Mouse (Mus musculus): ENCODE data around the gene Fmo3. TPM values are rescaled to one million over a fixed set of nuclear protein-coding genes. Genes with fewer than 3 reads are reported as not detected.

Gene Fmo3
- polyA plus RNA-seq (2016; fragmentation: Nextera tagmentation; extraction: Ambion mirVana) = not detected in 2 replicates

GRCm38 (mm10) chr1:162984428-162984827 is at the start of gene Fmo3:
Gene Fmo3 (minus strand): TSS chr1:162984528.
- no peak for DNase-seq (ENCODE audit: low spot score)
- Histone ChIP-seq H3K4me3 (no peak within 1 kb of the TSS), H3K27ac (no peak within 1 kb of the TSS), H3K4me1 (replicated peaks) (no peaks in the 10 kb centered on the region), H3K27me3 (ENCODE audit: insufficient read depth, poor library complexity, severe bottlenecking) (no peaks in the 10 kb centered on the region), H3K36me3 (no peaks in the 10 kb centered on the region), H3K9me3 (no peaks in the 10 kb centered on the region)
- 76% methylated on average over 1 of the region's 1 CpGs for WGBS

- no peaks in the 10 kb centered on the region for H3K9me3 ChIP-seq
- no peak overlapping the region for H3K27ac ChIP-seq
- no peaks in the 10 kb centered on the region for H3K36me3 ChIP-seq
- no peak for DNase-seq (ENCODE audit: low spot score)
- H3K27me3 ChIP-seq (ENCODE audit: insufficient read depth, poor library complexity, severe bottlenecking) = no peaks in the 10 kb centered on the region
- no peaks in the 10 kb centered on the region for H3K4me1 ChIP-seq (replicated peaks)
- no peak overlapping the region for H3K4me3 ChIP-seq
Observed at GRCm38 (mm10) chr1:163023075-163023474, 38.7 kb upstream of the Fmo3 start.

- no peak overlapping the region for H3K27ac ChIP-seq
- no peak overlapping the region for H3K4me3 ChIP-seq
- H3K4me1 ChIP-seq (replicated peaks) = no peaks in the 10 kb centered on the region
- DNase-seq (ENCODE audit: low spot score) = no peak
- no peaks in the 10 kb centered on the region for H3K36me3 ChIP-seq
- no peaks in the 10 kb centered on the region for H3K27me3 ChIP-seq (ENCODE audit: insufficient read depth, poor library complexity, severe bottlenecking)
- 78% methylated on average over 3 of the region's 3 CpGs for WGBS
- H3K9me3 ChIP-seq = no peaks in the 10 kb centered on the region
Observed at GRCm38 (mm10) chr1:163009220-163009619, 24.9 kb upstream of the Fmo3 start.

GRCm38 (mm10) chr1:163003496-163003895 is 19.2 kb upstream of the Fmo3 start:
- Histone ChIP-seq H3K27ac (no peak overlapping the region), H3K4me3 (no peak overlapping the region), H3K36me3 (no peaks in the 10 kb centered on the region), H3K4me1 (replicated peaks) (no peaks in the 10 kb centered on the region), H3K27me3 (ENCODE audit: insufficient read depth, poor library complexity, severe bottlenecking) (no peaks in the 10 kb centered on the region), H3K9me3 (no peaks in the 10 kb centered on the region)
- 96% methylated on average over 2 of the region's 2 CpGs for WGBS
- DNase-seq (ENCODE audit: low spot score) = no peak

- H3K4me1 ChIP-seq (replicated peaks) = no peaks in the 10 kb centered on the region
- DNase-seq (ENCODE audit: low spot score) = no peak
- no peaks in the 10 kb centered on the region for H3K36me3 ChIP-seq
- H3K9me3 ChIP-seq = no peaks in the 10 kb centered on the region
- 87% methylated on average over 4 of the region's 4 CpGs for WGBS
- H3K27ac ChIP-seq = no peak overlapping the region
- H3K4me3 ChIP-seq = no peak overlapping the region
- H3K27me3 ChIP-seq (ENCODE audit: insufficient read depth, poor library complexity, severe bottlenecking) = no peaks in the 10 kb centered on the region
Observed at GRCm38 (mm10) chr1:163001271-163001829, 17.0 kb upstream of the Fmo3 start.

GRCm38 (mm10) chr1:162987546-162987945 is 3.2 kb upstream of the Fmo3 start:
- no peak for DNase-seq (ENCODE audit: low spot score)
- no peak overlapping the region for H3K4me3 ChIP-seq
- H3K9me3 ChIP-seq = no peaks in the 10 kb centered on the region
- WGBS = 91% methylated on average over 3 of the region's 3 CpGs
- no peak overlapping the region for H3K27ac ChIP-seq
- H3K27me3 ChIP-seq (ENCODE audit: insufficient read depth, poor library complexity, severe bottlenecking) = no peaks in the 10 kb centered on the region
- H3K36me3 ChIP-seq = no peaks in the 10 kb centered on the region
- no peaks in the 10 kb centered on the region for H3K4me1 ChIP-seq (replicated peaks)

GRCm38 (mm10) chr1:162986777-162987176 is 2.4 kb upstream of the Fmo3 start:
- Histone ChIP-seq H3K27ac (no peak overlapping the region), H3K9me3 (no peaks in the 10 kb centered on the region), H3K36me3 (no peaks in the 10 kb centered on the region), H3K4me1 (replicated peaks) (no peaks in the 10 kb centered on the region), H3K27me3 (ENCODE audit: insufficient read depth, poor library complexity, severe bottlenecking) (no peaks in the 10 kb centered on the region), H3K4me3 (no peak overlapping the region)
- no peak for DNase-seq (ENCODE audit: low spot score)
- WGBS = 82% methylated on average over 1 of the region's 1 CpGs

- H3K27ac ChIP-seq = no peak overlapping the region
- no peaks in the 10 kb centered on the region for H3K36me3 ChIP-seq
- no peak overlapping the region for H3K4me3 ChIP-seq
- H3K27me3 ChIP-seq (ENCODE audit: insufficient read depth, poor library complexity, severe bottlenecking) = no peaks in the 10 kb centered on the region
- H3K4me1 ChIP-seq (replicated peaks) = no peaks in the 10 kb centered on the region
- 89% methylated on average over 2 of the region's 2 CpGs for WGBS
- DNase-seq (ENCODE audit: low spot score) = no peak
- H3K9me3 ChIP-seq = no peaks in the 10 kb centered on the region
Observed at GRCm38 (mm10) chr1:162986121-162986748, 1.9 kb upstream of the Fmo3 start.

GRCm38 (mm10) chr1:162963556-162963955 is 20.8 kb downstream of the Fmo3 start:
- no peaks in the 10 kb centered on the region for H3K36me3 ChIP-seq
- no peaks in the 10 kb centered on the region for H3K27me3 ChIP-seq (ENCODE audit: insufficient read depth, poor library complexity, severe bottlenecking)
- DNase-seq (ENCODE audit: low spot score) = no peak
- no peak overlapping the region for H3K27ac ChIP-seq
- no peaks in the 10 kb centered on the region for H3K4me1 ChIP-seq (replicated peaks)
- no peak overlapping the region for H3K4me3 ChIP-seq
- no peaks in the 10 kb centered on the region for H3K9me3 ChIP-seq
- WGBS = 77% methylated on average over 2 of the region's 2 CpGs

- Histone ChIP-seq H3K9me3 (no peaks in the 10 kb centered on the region), H3K4me1 (replicated peaks) (no peaks in the 10 kb centered on the region), H3K27me3 (ENCODE audit: insufficient read depth, poor library complexity, severe bottlenecking) (no peaks in the 10 kb centered on the region), H3K4me3 (no peak overlapping the region), H3K36me3 (no peaks in the 10 kb centered on the region), H3K27ac (no peak overlapping the region)
- WGBS = 84% methylated on average over 1 of the region's 1 CpGs
- no peak for DNase-seq (ENCODE audit: low spot score)
Observed at GRCm38 (mm10) chr1:162957422-162957821, 26.9 kb downstream of the Fmo3 start.

- WGBS = 56% methylated on average over 2 of the region's 2 CpGs
- no peak for DNase-seq (ENCODE audit: low spot score)
Observed at GRCm38 (mm10) chr1:162953079-162953478, 31.2 kb downstream of the Fmo3 start.

GRCm38 (mm10) chr1:162949763-162950162 is 34.6 kb downstream of the Fmo3 start:
- Histone ChIP-seq H3K27ac (no peak overlapping the region), H3K36me3 (no peaks in the 10 kb centered on the region), H3K4me1 (replicated peaks) (0 out of 2 replicates have a peak, but pooled peaks cover 8% of the 10 kb centered on the region), H3K27me3 (ENCODE audit: insufficient read depth, poor library complexity, severe bottlenecking) (no peaks in the 10 kb centered on the region), H3K4me3 (no peak overlapping the region), H3K9me3 (no peaks in the 10 kb centered on the region)
- 95% methylated on average over 1 of the region's 1 CpGs for WGBS
- no peak for DNase-seq (ENCODE audit: low spot score)

More at GRCm38 (mm10) chr1:162953079-162953478, 31.2 kb downstream of the Fmo3 start:
- Histone ChIP-seq H3K9me3 (no peaks in the 10 kb centered on the region), H3K4me1 (replicated peaks) (no peaks in the 10 kb centered on the region), H3K27ac (no peak overlapping the region), H3K4me3 (no peak overlapping the region), H3K36me3 (no peaks in the 10 kb centered on the region), H3K27me3 (ENCODE audit: insufficient read depth, poor library complexity, severe bottlenecking) (no peaks in the 10 kb centered on the region)

GRCm38 (mm10) chr1:162947934-162948333 is 36.4 kb downstream of the Fmo3 start:
- 0 out of 2 replicates have a peak, but pooled peaks cover 8% of the 10 kb centered on the region for H3K4me1 ChIP-seq (replicated peaks)
- no peaks in the 10 kb centered on the region for H3K9me3 ChIP-seq
- no peak overlapping the region for H3K27ac ChIP-seq
- no peak for DNase-seq (ENCODE audit: low spot score)
- H3K4me3 ChIP-seq = no peak overlapping the region
- no peaks in the 10 kb centered on the region for H3K36me3 ChIP-seq
- WGBS = 84% methylated on average over 6 of the region's 6 CpGs
- no peaks in the 10 kb centered on the region for H3K27me3 ChIP-seq (ENCODE audit: insufficient read depth, poor library complexity, severe bottlenecking)

All from hindbrain, embryonic 10.5 days (tissue).